Mouse (Mus musculus) central nervous system, embryonic 11.5 days (tissue): ENCODE measurements around the gene 1700020D05Rik. TPM values are rescaled to one million over a fixed set of nuclear protein-coding genes. Genes with fewer than 3 reads are reported as not detected.

ENCODE experiments used
- polyA plus RNA-seq: library from polyadenylated mRNA; depleted of rRNA; stranded (reverse); fragments of >200 nt; gene quantifications from 2 replicates; pipeline ENCODE4 v1.2.3, GENCODE M21; 2012; rRNA removed

1700020D05Rik gene
- polyA plus RNA-seq: 2.5 and 3.1 TPM in 2 replicates

GRCm38 (mm10) chr19:5503687-5504086 is at the start of gene 1700020D05Rik:
TSS of gene 1700020D05Rik (minus strand) at chr19:5503787.

GRCm38 (mm10) chr19:5510031-5511026 is 6.7 kb upstream of the 1700020D05Rik start, which contains the start of gene Snx32:
TSS of gene Snx32 (minus strand) at chr19:5510538.

GRCm38 (mm10) chr19:5490313-5490897 is 13.2 kb downstream of the 1700020D05Rik start, which contains the start of gene Cfl1:
TSS of gene Cfl1 (plus strand) at chr19:5490455.

GRCm38 (mm10) chr19:5487768-5488550 is 15.6 kb downstream of the 1700020D05Rik start, which contains the start of gene Mus81:
TSS of gene Mus81 (minus strand) at chr19:5488402.

GRCm38 (mm10) chr19:5473720-5474119 is 29.9 kb downstream of the 1700020D05Rik start, which contains the start of gene Efemp2:
TSS of gene Efemp2 (plus strand) at chr19:5473954.

GRCm38 (mm10) chr19:5468374-5468773 is 35.2 kb downstream of the 1700020D05Rik start, which contains the start of gene Ctsw:
TSS of gene Ctsw (minus strand) at chr19:5468507.

GRCm38 (mm10) chr19:5460465-5460911 is 43.1 kb downstream of the 1700020D05Rik start, which contains the start of gene Fibp:
TSS of gene Fibp (plus strand) at chr19:5460615.

GRCm38 (mm10) chr19:5457746-5458442 is 45.7 kb downstream of the 1700020D05Rik start, which contains the start of gene Ccdc85b:
TSS of gene Ccdc85b (minus strand) at chr19:5457894.

Other genes starting within 250 kb of the 1700020D05Rik start
- gene Pacs1, start 230.7 kb downstream of the 1700020D05Rik start, polyA plus RNA-seq: 20.7 and 31.9 TPM in 2 replicates
- 215 and 289 TPM in 2 replicates for gene Sf3b2, start 208.3 kb downstream of the 1700020D05Rik start, polyA plus RNA-seq
- gene Gal3st3, start 205.5 kb downstream of the 1700020D05Rik start, polyA plus RNA-seq: 11.0 and 14.5 TPM in 2 replicates
- gene Catsper1, start 168.0 kb downstream of the 1700020D05Rik start, polyA plus RNA-seq: not detected in 2 replicates
- gene Cst6, start 154.2 kb downstream of the 1700020D05Rik start, polyA plus RNA-seq: 0.28 and 0.50 TPM in 2 replicates
- 60.1 and 61.8 TPM in 2 replicates for gene Eif1ad, start 137.0 kb downstream of the 1700020D05Rik start, polyA plus RNA-seq
- 242 and 255 TPM in 2 replicates for gene Banf1, start 136.6 kb downstream of the 1700020D05Rik start, polyA plus RNA-seq
- 85.1 and 210 TPM in 2 replicates for gene Sart1, start 115.1 kb downstream of the 1700020D05Rik start, polyA plus RNA-seq
- 0.06 and 0.07 TPM in 2 replicates for gene Tsga10ip, start 101.3 kb downstream of the 1700020D05Rik start, polyA plus RNA-seq
- gene Drap1, start 78.8 kb downstream of the 1700020D05Rik start, polyA plus RNA-seq: 236 and 321 TPM in 2 replicates
- gene AI837181, start 78.6 kb downstream of the 1700020D05Rik start, polyA plus RNA-seq: 34.9 and 60.1 TPM in 2 replicates
- 0.02 and 0.04 TPM in 2 replicates for gene Fosl1, start 56.2 kb downstream of the 1700020D05Rik start, polyA plus RNA-seq
- gene Ccdc85b, start 45.9 kb downstream of the 1700020D05Rik start, polyA plus RNA-seq: 7.7 and 12.9 TPM in 2 replicates
- 124 and 130 TPM in 2 replicates for gene Fibp, start 43.2 kb downstream of the 1700020D05Rik start, polyA plus RNA-seq
- gene Ctsw, start 35.3 kb downstream of the 1700020D05Rik start, polyA plus RNA-seq: 0.94 and 1.4 TPM in 2 replicates
- gene Efemp2, start 29.8 kb downstream of the 1700020D05Rik start, polyA plus RNA-seq: 47.9 and 83.7 TPM in 2 replicates
- gene Mus81, start 15.4 kb downstream of the 1700020D05Rik start, polyA plus RNA-seq: 38.4 and 39.4 TPM in 2 replicates
- 1,441 and 1,801 TPM in 2 replicates for gene Cfl1, start 13.3 kb downstream of the 1700020D05Rik start, polyA plus RNA-seq
- 20.7 and 24.6 TPM in 2 replicates for gene Snx32, start 6.8 kb upstream of the 1700020D05Rik start, polyA plus RNA-seq
- 0.14 and 0.21 TPM in 2 replicates for gene Ovol1, start 56.9 kb upstream of the 1700020D05Rik start, polyA plus RNA-seq
- 1.6 and 2.3 TPM in 2 replicates for gene Ap5b1, start 64.2 kb upstream of the 1700020D05Rik start, polyA plus RNA-seq
- 132 and 429 TPM in 2 replicates for gene Rnaseh2c, start 98.1 kb upstream of the 1700020D05Rik start, polyA plus RNA-seq
- gene Kat5, start 106.5 kb upstream of the 1700020D05Rik start, polyA plus RNA-seq: 106 and 112 TPM in 2 replicates
- gene Rela, start 133.7 kb upstream of the 1700020D05Rik start, polyA plus RNA-seq: 27.4 and 40.6 TPM in 2 replicates
- 35.6 and 40.2 TPM in 2 replicates for gene Sipa1, start 159.9 kb upstream of the 1700020D05Rik start, polyA plus RNA-seq
- gene Map3k11, start 185.0 kb upstream of the 1700020D05Rik start, polyA plus RNA-seq: 28.3 and 30.6 TPM in 2 replicates
- gene Pcnx3, start 185.1 kb upstream of the 1700020D05Rik start, polyA plus RNA-seq: 79.9 and 82.1 TPM in 2 replicates
- 0.05 TPM in 1 of 2 replicates, not detected in the other for gene Kcnk7, start 200.6 kb upstream of the 1700020D05Rik start, polyA plus RNA-seq
- gene Ehbp1l1, start 222.5 kb upstream of the 1700020D05Rik start, polyA plus RNA-seq: 22.1 and 44.1 TPM in 2 replicates
- 139 and 148 TPM in 2 replicates for gene Fam89b, start 225.9 kb upstream of the 1700020D05Rik start, polyA plus RNA-seq
- gene Ltbp3, start 237.1 kb upstream of the 1700020D05Rik start, polyA plus RNA-seq: 25.0 and 41.3 TPM in 2 replicates